Mouse (Mus musculus) hindbrain, postnatal 0 days (tissue): ENCODE data around the gene Trex1. TPM values are rescaled to one million over a fixed set of nuclear protein-coding genes. Genes with fewer than 3 reads are reported as not detected.

Experiments
- ATAC-seq: fragments of 200-750 bp; cut with Nextera tagmentation; 2 replicates; pipeline ENCODE4 v1.8.0; 2017; ENCODE audit warnings: mild to moderate bottlenecking, moderate TSS enrichment, moderate library complexity
- DNase-seq: peaks from one replicate; pipeline ENCODE4 v3.0.0-alpha.2; 2015; ENCODE audit warnings: low spot score
- H3K27ac ChIP-seq: fragments of 300-500 bp; sonication (generic); 2 replicates; pipeline ENCODE4 v1.5.1; 2014; ENCODE audit warnings: mild to moderate bottlenecking
- H3K27me3 ChIP-seq: fragments of 300-500 bp; sonication (generic); 2 replicates; pipeline ENCODE4 v1.6.1; 2014; ENCODE audit warnings: low read length, mixed read lengths; ENCODE audit not compliant: insufficient read depth
- H3K36me3 ChIP-seq: fragments of 300-500 bp; sonication (generic); 2 replicates; pipeline ENCODE4 v1.6.1; 2014; ENCODE audit warnings: low read length, mixed read lengths; ENCODE audit not compliant: insufficient read depth
- H3K4me1 ChIP-seq: fragments of 300-500 bp; sonication (generic); 2 replicates; pipeline ENCODE4 v1.6.1; 2014; ENCODE audit warnings: antibody characterized with exemption, low read length, mixed read lengths; ENCODE audit not compliant: insufficient read depth
- H3K4me2 ChIP-seq: fragments of 300-500 bp; sonication (generic); 2 replicates; pipeline ENCODE4 v1.6.1; 2014; ENCODE audit warnings: low read depth, mild to moderate bottlenecking, low read length, moderate library complexity, mixed read lengths
- H3K4me3 ChIP-seq: fragments of 300-500 bp; sonication (generic); 2 replicates; pipeline ENCODE4 v1.5.1; 2014; ENCODE audit warnings: low read length
- H3K9ac ChIP-seq: fragments of 300-500 bp; sonication (generic); replicated peaks from 2 replicates; pipeline ENCODE4 v1.6.1; 2014; ENCODE audit warnings: mild to moderate bottlenecking, low read length, moderate library complexity, mixed read lengths
- H3K9me3 ChIP-seq: fragments of 300-500 bp; sonication (generic); 2 replicates; pipeline ENCODE4 v1.6.1; 2016; ENCODE audit warnings: low read length, mixed read lengths
- CTCF ChIP-seq: IDR thresholded peaks from 2 replicates; pipeline ENCODE4 v1.5.1; 2016; ENCODE audit warnings: antibody characterized with exemption, control low read depth, low read depth
- WGBS: fragments of 180-500 bp; shearing (Covaris S2); extraction: QIAGEN DNeasy Blood & Tissue Kit; methylation state at CpG from one replicate; pipeline ENCODE4 v1.1.7; 2014; 5-methylcytosine and 5-hydroxymethylcytosine counted together
- polyA plus RNA-seq: library from polyadenylated mRNA; unstranded; fragments of >200 nt; fragmentation: Nextera tagmentation; extraction: Ambion mirVana; gene quantifications from 2 replicates; pipeline ENCODE4 v1.2.1, GENCODE M21; 2015
- total RNA-seq: library from RNA; depleted of rRNA; stranded (reverse); fragments of >200 nt; gene quantifications from 2 replicates; pipeline ENCODE4 v1.2.3, GENCODE M21; 2014

The Trex1 gene
- total and polyA plus RNA-seq, 2 experiments from 2014 or later, result 14.3 to 20.1 TPM

- ATAC-seq, result no peak
- 89% methylated on average over 8 of the region's 8 CpGs for WGBS
Observed at GRCm38 (mm10) chr9:109091802-109092201, 32.3 kb upstream of the Trex1 start.

DNA sequence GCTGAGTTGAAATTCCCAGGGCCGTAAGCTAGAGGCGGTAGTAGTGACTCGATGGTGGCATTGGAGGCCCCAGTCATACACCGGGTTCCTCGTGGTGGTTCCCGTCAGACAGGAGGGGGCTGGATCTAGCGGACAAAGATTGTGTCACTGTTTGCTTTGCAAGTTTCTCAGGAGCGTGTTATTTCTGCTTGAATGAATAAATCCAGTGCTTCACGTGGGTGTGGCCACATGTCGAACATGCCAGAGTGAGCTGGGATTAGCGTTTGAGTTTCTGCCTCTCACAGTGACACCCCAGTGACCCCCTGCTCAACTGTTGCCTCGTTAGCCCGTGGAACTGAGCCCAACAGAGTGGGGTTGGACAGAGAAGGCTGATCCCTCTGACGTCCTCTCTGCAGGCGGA, 30.9 kb upstream of the Trex1 start:
- no peaks in the 10 kb centered on the region for H3K9me3 ChIP-seq
- H3K4me2 ChIP-seq, result no peak overlapping the region
- no peak overlapping the region for H3K4me3 ChIP-seq
- no peak for ATAC-seq
- peaks cover 9% of the 10 kb centered on the region; the same call in 1 of the 2 replicates for H3K36me3 ChIP-seq
- no peak overlapping the region for H3K9ac ChIP-seq
- H3K27me3 ChIP-seq, result no peaks in the 10 kb centered on the region
- no peak for TF ChIP-seq CTCF
- DNase-seq, result no peak
- 48% methylated on average over 15 of the region's 15 CpGs for WGBS
- no peaks in the 10 kb centered on the region for H3K4me1 ChIP-seq
- no peak overlapping the region for H3K27ac ChIP-seq

More at GRCm38 (mm10) chr9:109091802-109092201, 32.3 kb upstream of the Trex1 start:
- Histone ChIP-seq H3K27ac (no peak overlapping the region), H3K4me2 (no peak overlapping the region), H3K27me3 (no peaks in the 10 kb centered on the region), H3K4me1 (no peaks in the 10 kb centered on the region), H3K4me3 (no peak overlapping the region), H3K36me3 (peaks cover 9% of the 10 kb centered on the region; the same call in 1 of the 2 replicates), H3K9me3 (no peaks in the 10 kb centered on the region), H3K9ac (no peak overlapping the region)
- DNase-seq, result no peak
- TF ChIP-seq CTCF, result no peak

DNA sequence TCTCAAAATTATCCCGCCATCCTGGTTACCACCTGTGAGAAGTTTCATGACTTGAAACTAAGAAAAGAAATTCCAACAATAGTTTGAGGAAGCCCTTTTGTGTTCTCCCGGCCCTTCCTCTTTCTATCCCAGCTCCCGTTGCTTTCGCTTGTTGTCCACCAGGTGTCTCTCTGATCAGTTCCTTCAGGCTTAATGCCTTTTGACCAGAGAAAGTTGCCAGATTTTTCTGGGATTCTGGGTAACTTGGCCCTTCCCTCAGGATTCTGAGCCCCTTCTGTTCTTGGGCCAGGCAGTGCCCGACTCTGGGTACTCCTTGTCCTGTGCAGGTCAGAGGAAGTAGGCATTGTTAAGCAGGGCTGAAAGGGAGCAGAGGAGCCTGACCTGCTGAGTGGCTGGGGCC, 28.5 kb upstream of the Trex1 start:
- DNase-seq (peak; percentile 87), ATAC-seq (peak; percentile 55)
- Histone ChIP-seq H3K27me3 (no peaks in the 10 kb centered on the region), H3K4me2 (no peak overlapping the region), H3K27ac (peak overlapping the region; percentile 12; the same call in 1 of the 2 replicates), H3K36me3 (peaks cover 9% of the 10 kb centered on the region; the same call in 1 of the 2 replicates), H3K9ac (no peak overlapping the region), H3K4me1 (peaks cover 5% of the 10 kb centered on the region), H3K4me3 (no peak overlapping the region), H3K9me3 (no peaks in the 10 kb centered on the region)
- TF ChIP-seq CTCF, result peak; percentile 81
- 5% methylated on average over 5 of the region's 5 CpGs for WGBS

DNA sequence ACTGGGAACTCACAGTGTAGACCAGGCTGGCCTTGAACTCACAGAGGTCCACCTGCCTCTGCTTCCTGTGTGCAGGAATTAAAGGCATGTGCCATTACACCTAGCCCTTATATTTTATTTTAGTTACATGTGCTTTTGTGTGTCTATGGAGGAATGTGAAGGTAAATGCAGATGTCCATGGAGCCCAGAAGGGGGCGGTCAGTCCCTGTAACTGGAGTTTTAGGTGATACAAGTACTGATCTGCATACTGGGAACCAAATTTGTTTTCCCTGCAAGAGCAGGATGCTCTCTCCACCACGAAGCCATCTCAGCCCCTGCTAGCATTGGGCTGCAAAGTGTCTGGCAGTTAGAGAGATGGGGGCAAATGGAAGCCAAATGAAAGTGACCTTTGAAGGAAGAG, 25.4 kb upstream of the Trex1 start:
- peaks cover 15% of the 10 kb centered on the region for H3K4me1 ChIP-seq
- peak; percentile 73 for TF ChIP-seq CTCF
- ATAC-seq, result no peak
- no peak overlapping the region for H3K4me3 ChIP-seq
- no peak overlapping the region for H3K27ac ChIP-seq
- peak; percentile 64 for DNase-seq
- no peaks in the 10 kb centered on the region for H3K36me3 ChIP-seq
- no peaks in the 10 kb centered on the region for H3K9me3 ChIP-seq
- 10% methylated on average over 2 of the region's 2 CpGs for WGBS
- H3K27me3 ChIP-seq, result no peaks in the 10 kb centered on the region
- H3K4me2 ChIP-seq, result no peak overlapping the region
- no peak overlapping the region for H3K9ac ChIP-seq

- peak within 1 kb of the TSS; percentile 64 for H3K9ac ChIP-seq
- no peaks in the 10 kb centered on the region for H3K27me3 ChIP-seq
- H3K4me2 ChIP-seq, result peak within 1 kb of the TSS; percentile 84
- no peaks in the 10 kb centered on the region for H3K9me3 ChIP-seq
- H3K4me3 ChIP-seq, result peak within 1 kb of the TSS; percentile 54
- H3K36me3 ChIP-seq, result 0 out of 2 replicates have a peak, but pooled peaks cover 6% of the 10 kb centered on the region
- TF ChIP-seq CTCF, result no peak
- under 1% methylated on average over 37 of the region's 37 CpGs for WGBS
- DNase-seq, result peak; percentile 93
- peak; percentile 98 for ATAC-seq
- peak within 1 kb of the TSS; percentile 75 for H3K27ac ChIP-seq
- H3K4me1 ChIP-seq, result peaks cover 15% of the 10 kb centered on the region
Observed at GRCm38 (mm10) chr9:109082124-109082800, 22.7 kb upstream of the Trex1 start, which contains the start of the genes Ccdc51 and Tma7. Gene Ccdc51 (plus strand): TSS chr9:109082493. Gene Tma7 (minus strand): TSS chr9:109082587.

- Histone ChIP-seq H3K36me3 (0 out of 2 replicates have a peak, but pooled peaks cover 6% of the 10 kb centered on the region), H3K9ac (peak overlapping the region; percentile 64), H3K4me2 (peak overlapping the region; percentile 84), H3K27ac (peak overlapping the region; percentile 75), H3K9me3 (no peaks in the 10 kb centered on the region), H3K4me1 (peaks cover 15% of the 10 kb centered on the region), H3K4me3 (peak overlapping the region; percentile 54), H3K27me3 (no peaks in the 10 kb centered on the region)
- ATAC-seq, result no peak; the same call in 1 of the 2 replicates
- DNase-seq, result no peak
- TF ChIP-seq CTCF, result no peak
- 5% methylated on average over 11 of the region's 11 CpGs for WGBS
Observed at GRCm38 (mm10) chr9:109081749-109082123, 22.2 kb upstream of the Trex1 start.

DNA sequence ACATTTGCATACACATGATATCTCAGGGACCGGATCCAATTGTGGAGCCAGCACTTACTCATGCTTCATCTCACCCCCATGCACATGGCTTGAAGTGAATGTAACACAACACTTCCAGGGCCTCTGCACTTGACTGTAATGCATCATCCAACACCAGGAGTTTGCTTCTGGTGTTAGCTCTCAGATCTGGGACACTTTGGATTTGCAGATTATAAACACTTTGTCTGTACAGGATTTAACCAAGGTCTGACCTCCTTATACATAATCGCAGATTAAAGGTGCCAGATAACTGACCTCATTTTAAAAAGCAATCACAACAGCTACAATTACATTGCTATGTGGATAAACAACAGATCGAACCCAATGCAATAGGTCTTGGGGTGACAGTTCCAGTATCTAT, 21.0 kb upstream of the Trex1 start:
- no peak overlapping the region for H3K27ac ChIP-seq
- 95% methylated on average over 3 of the region's 3 CpGs for WGBS
- H3K9me3 ChIP-seq, result no peaks in the 10 kb centered on the region
- H3K9ac ChIP-seq, result no peak overlapping the region
- H3K4me3 ChIP-seq, result no peak overlapping the region
- H3K36me3 ChIP-seq, result 0 out of 2 replicates have a peak, but pooled peaks cover 6% of the 10 kb centered on the region
- TF ChIP-seq CTCF, result no peak
- H3K4me2 ChIP-seq, result no peak overlapping the region
- no peaks in the 10 kb centered on the region for H3K27me3 ChIP-seq
- DNase-seq, result no peak
- no peak for ATAC-seq
- peaks cover 15% of the 10 kb centered on the region for H3K4me1 ChIP-seq
